In the genomic region with DNA sequence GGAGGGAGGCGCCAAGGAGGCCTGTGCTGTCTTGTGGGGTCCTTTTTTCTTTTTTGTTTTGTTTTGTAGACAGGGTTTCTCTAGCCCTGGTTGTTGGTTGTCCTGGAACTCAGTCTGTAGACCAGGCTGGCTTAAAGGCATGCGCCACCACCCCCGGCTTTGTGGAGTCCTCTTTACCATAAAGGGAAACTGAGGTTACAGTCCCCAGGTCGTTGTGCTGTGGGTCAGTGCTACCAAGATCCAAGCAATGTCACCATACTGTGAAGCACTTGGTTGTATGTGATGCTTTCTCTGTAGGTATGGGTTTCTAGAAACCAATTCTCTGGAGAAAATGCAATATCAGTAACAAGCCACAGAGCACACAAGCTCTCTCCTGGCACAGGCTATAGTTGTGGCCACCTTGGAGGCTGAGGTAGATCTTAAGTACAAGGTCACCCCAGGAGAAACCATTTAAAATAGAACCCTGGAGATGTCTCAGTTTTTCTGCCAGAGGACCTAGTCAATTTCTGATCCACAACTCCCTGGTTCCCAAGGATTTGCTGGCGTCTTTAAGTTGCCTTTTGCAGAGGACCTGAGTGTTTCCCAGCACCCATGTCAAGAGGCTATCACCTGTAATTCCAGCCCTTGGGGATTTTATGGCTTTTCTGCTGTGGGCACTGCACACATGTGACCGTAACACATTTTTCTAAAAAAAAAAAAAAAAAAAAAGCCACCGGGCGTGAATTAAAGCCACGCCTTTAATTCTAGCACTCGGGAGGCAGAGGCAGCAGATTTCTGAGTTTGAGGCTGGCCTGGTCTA, we compare ENCODE assay signal across 12 mouse cellular contexts. TPM values are rescaled to one million over a fixed set of nuclear protein-coding genes. Genes with fewer than 3 reads are reported as not detected.
DNase-seq lines count a peak whose midpoint lies in the region; ATAC-seq and TF ChIP-seq lines count a peak whose summit lies in the region.
"Had no signal": no experiment of that assay in that cellular context is flagged by ENCODE, and none has a peak within 500 bp of the region (broad histone marks: within the 10 kb centered on the region; RNA-seq: fewer than 3 reads in every experiment).

No protein-coding gene starts in this region.

- H3K9me3 ChIP-seq in lung, embryonic 14.5 days (ENCODE audit: low read depth, low read length) = no peaks in the 10 kb centered on the region
- H3K9me3 ChIP-seq in lung, postnatal 0 days (ENCODE audit: low read length) = no peaks in the 10 kb centered on the region
- no peaks in the 10 kb centered on the region for H3K9me3 ChIP-seq in MEL (replicated peaks; ENCODE audit: insufficient read depth, low read length)
- no peaks in the 10 kb centered on the region for H3K9me3 ChIP-seq in embryonic facial prominence, embryonic 13.5 days
- H3K9me3 ChIP-seq: hindbrain, embryonic 13.5 days had no signal

- no peak for ATAC-seq in lung, embryonic 14.5 days (ENCODE audit: insufficient read depth)
- ATAC-seq in lung, postnatal 0 days = no peak
- ATAC-seq in embryonic facial prominence, embryonic 13.5 days (ENCODE audit: insufficient number of reproducible peaks, insufficient read depth, low FRiP score, low TSS enrichment, low read depth) = no peak
- no peak for ATAC-seq in CD4-positive, CD25-positive, alpha-beta regulatory T cell, adult 4 months

- no peak for TF ChIP-seq EP300 in lung, postnatal 0 days (IDR thresholded peaks at IDR 0.05)
- TF ChIP-seq EP300 in MEL (IDR thresholded peaks at IDR 0.05; ENCODE audit: low read depth in 1 of 2, low read length in 2 of 2) = no peak

- peaks cover 11% of the 10 kb centered on the region for H3K4me1 ChIP-seq in lung, embryonic 14.5 days (ENCODE audit: insufficient read depth)
- peaks cover 13% of the 10 kb centered on the region for H3K4me1 ChIP-seq in lung, postnatal 0 days (ENCODE audit: insufficient read depth, low read depth, low read length)
- H3K4me1 ChIP-seq in MEL (ENCODE audit: control insufficient read depth in 1 of 2, insufficient read depth in 2 of 2, low read length in 2 of 2) = peaks cover 0 to 13% of the 10 kb centered on the region in 2 experiments; a peak in 3 of 4 replicates
- peaks cover 56% of the 10 kb centered on the region for H3K4me1 ChIP-seq in embryonic facial prominence, embryonic 13.5 days
- peaks cover 5% of the 10 kb centered on the region for H3K4me1 ChIP-seq in lung, adult 2 months (ENCODE audit: control insufficient read depth, insufficient read depth, low read length)

- TF ChIP-seq RAD21 in MEL (IDR thresholded peaks at IDR 0.05; ENCODE audit: low read depth, low read length) = no peak

- WGBS in lung, embryonic 14.5 days = 31% methylated on average over 10 of the region's 10 CpGs
- 40% methylated on average over 10 of the region's 10 CpGs for WGBS in lung, postnatal 0 days
- 27% methylated on average over 10 of the region's 10 CpGs for WGBS in embryonic facial prominence, embryonic 13.5 days
- 45% methylated on average over 8 of the region's 10 CpGs for WGBS in macrophage (ENCODE audit: missing documents)
- WGBS in lung, adult 2 months = 49% methylated on average over 10 of the region's 10 CpGs

- peak overlapping the region; percentile 24; the same call in 1 of the 2 replicates for H3K27ac ChIP-seq in lung, embryonic 14.5 days (ENCODE audit: low read depth)
- H3K27ac ChIP-seq in lung, postnatal 0 days (ENCODE audit: low read length) = no peak overlapping the region
- H3K27ac ChIP-seq in MEL (ENCODE audit: control insufficient read depth, low read depth, low read length) = peak overlapping the region; percentile 95
- peak overlapping the region; percentile 48; the same call in 1 of the 2 replicates for H3K27ac ChIP-seq in embryonic facial prominence, embryonic 13.5 days
- H3K27ac ChIP-seq in macrophage = peak overlapping the region; percentile 70
- H3K27ac ChIP-seq: hindbrain, embryonic 13.5 days had no signal

- TF ChIP-seq POLR2A in MEL (IDR thresholded peaks at IDR 0.05; ENCODE audit: control insufficient read depth in 1 of 2, insufficient read depth in 1 of 2, low read depth in 1 of 2, low read length in 2 of 2, poor library complexity in 1 of 2) = peak in 1 of 2 experiments; percentile 71; a peak in 2 of 4 replicates
- TF ChIP-seq POLR2A in lung, adult 2 months (IDR thresholded peaks at IDR 0.05; ENCODE audit: borderline replicate concordance, extremely low read depth, low read depth, low read length) = no peak

- H3K27me3 ChIP-seq in lung, embryonic 14.5 days (ENCODE audit: insufficient read depth, low read length) = no peaks in the 10 kb centered on the region
- no peaks in the 10 kb centered on the region for H3K27me3 ChIP-seq in lung, postnatal 0 days (replicated peaks; ENCODE audit: insufficient read depth, low read length)
- H3K27me3 ChIP-seq in MEL (ENCODE audit: control insufficient read depth in 1 of 2, insufficient read depth in 2 of 2, low read length in 2 of 2) = no peaks in the 10 kb centered on the region
- no peaks in the 10 kb centered on the region for H3K27me3 ChIP-seq in embryonic facial prominence, embryonic 13.5 days
- H3K27me3 ChIP-seq: hindbrain, embryonic 13.5 days had no signal

- peak; percentile 23 for DNase-seq in lung, embryonic 14.5 days
- DNase-seq in lung, postnatal 0 days (ENCODE audit: low spot score) = no peak
- DNase-seq in MEL (ENCODE audit: low read depth, low spot score) = peak; percentile 74
- DNase-seq in lung, adult 2 months = no peak
- DNase-seq in gastrocnemius, postnatal 10 days = no peak
- DNase-seq: cerebellum, postnatal 25 days; gastrocnemius, postnatal 25 days; layer of hippocampus, postnatal 36 days had no signal

- H3K4me3 ChIP-seq in lung, embryonic 14.5 days (ENCODE audit: low read depth, low read length) = peak overlapping the region; percentile 97
- no peak overlapping the region for H3K4me3 ChIP-seq in lung, postnatal 0 days (ENCODE audit: low read depth, low read length)
- H3K4me3 ChIP-seq in MEL (ENCODE audit: control insufficient read depth in 1 of 2, insufficient read depth in 1 of 2, low read depth in 2 of 2, low read length in 2 of 2) = peak overlapping the region in 1 of 2 experiments; percentile 84; a peak in 2 of 4 replicates
- no peak overlapping the region for H3K4me3 ChIP-seq in embryonic facial prominence, embryonic 13.5 days
- H3K4me3 ChIP-seq in macrophage (ENCODE audit: inconsistent target) = no peak overlapping the region
- no peak overlapping the region for H3K4me3 ChIP-seq in lung, adult 2 months (replicated peaks; ENCODE audit: extremely low read depth, low read depth, low read length)

- TF ChIP-seq CTCF in lung, embryonic 14.5 days (IDR thresholded peaks at IDR 0.05; ENCODE audit: low read depth) = no peak
- TF ChIP-seq CTCF in lung, postnatal 0 days (IDR thresholded peaks at IDR 0.05) = no peak
- TF ChIP-seq CTCF in MEL (IDR thresholded peaks at IDR 0.05 in 2 of 3, conservative IDR thresholded peaks at IDR 0.05 in 1 of 3; ENCODE audit: control insufficient read depth in 1 of 3, insufficient read depth in 1 of 3, low read depth in 2 of 3, low read length in 3 of 3, poor library complexity in 1 of 3, severe bottlenecking in 1 of 3) = no peak
- no peak for TF ChIP-seq CTCF in lung, adult 2 months (IDR thresholded peaks at IDR 0.05; ENCODE audit: insufficient read depth, low read length)

- H3K36me3 ChIP-seq in lung, embryonic 14.5 days (ENCODE audit: insufficient read depth) = peaks cover 31% of the 10 kb centered on the region
- H3K36me3 ChIP-seq in lung, postnatal 0 days (ENCODE audit: insufficient read depth, low read length) = peaks cover 3% of the 10 kb centered on the region; the same call in 1 of the 2 replicates
- H3K36me3 ChIP-seq in MEL (ENCODE audit: control insufficient read depth in 1 of 2, insufficient read depth in 2 of 2, low read length in 2 of 2) (peaks cover 6 to 12% of the 10 kb centered on the region in 2 experiments), macrophage (ENCODE audit: inconsistent target) (peaks cover 8% of the 10 kb centered on the region; the same call in 1 of the 2 replicates)
- H3K36me3 ChIP-seq in embryonic facial prominence, embryonic 13.5 days = peaks cover 26% of the 10 kb centered on the region

- H3K4me2 ChIP-seq in lung, embryonic 14.5 days = peak overlapping the region; percentile 90
- H3K4me2 ChIP-seq in lung, postnatal 0 days (replicated peaks; ENCODE audit: low read depth, low read length) = no peak overlapping the region
- peak overlapping the region; percentile 89; the same call in 1 of the 2 replicates for H3K4me2 ChIP-seq in embryonic facial prominence, embryonic 13.5 days
- H3K4me2 ChIP-seq: hindbrain, embryonic 13.5 days had no signal

- H3K9ac ChIP-seq in lung, embryonic 14.5 days = peak overlapping the region; percentile 32
- H3K9ac ChIP-seq in lung, postnatal 0 days (replicated peaks; ENCODE audit: low read depth) = no peak overlapping the region
- peak overlapping the region; percentile 91 for H3K9ac ChIP-seq in MEL (ENCODE audit: control insufficient read depth, low read depth, low read length, poor library complexity, severe bottlenecking)
- H3K9ac ChIP-seq in embryonic facial prominence, embryonic 13.5 days = 0 out of 2 replicates have a peak overlapping the region, but pooled peaks have one; percentile 22

- peaks cover 50% of the 10 kb centered on the region for H3K79me2 ChIP-seq in MEL (ENCODE audit: control insufficient read depth, insufficient read depth, low read length, poor library complexity)
- peaks cover 52% of the 10 kb centered on the region for H3K79me2 ChIP-seq in macrophage (ENCODE audit: inconsistent target)

RNA-seq across cellular contexts. Expression of gene Lrsam1, which starts 3.4 kb away (rescaled TPM):
- polyA plus RNA-seq in lung, embryonic 14.5 days (2014; fragmentation: Nextera tagmentation; extraction: Ambion mirVana) = 6.4 and 6.6 TPM in 2 replicates
- polyA plus RNA-seq in lung, postnatal 0 days (2015; fragmentation: Nextera tagmentation; extraction: Ambion mirVana) = 5.8 and 6.3 TPM in 2 replicates
- 13.5 and 17.9 TPM in 2 replicates for total RNA-seq in MEL (2012; rRNA removed)
- 10 to 100 TPM in 1 of 2 experiments, not detected in 1; 14.2 TPM for polyA plus RNA-seq in MEL (2012; ENCODE audit: insufficient read depth in 1 of 2, insufficient read length in 2 of 2, low read depth in 1 of 2, low replicate concordance in 2 of 2, missing spikeins in 1 of 2)
- 13.4 and 13.6 TPM in 2 replicates for polyA plus RNA-seq in embryonic facial prominence, embryonic 13.5 days (2015; fragmentation: Nextera tagmentation; extraction: Ambion mirVana)
- total RNA-seq in macrophage (2018; cell fraction: chromatin; rRNA removed) = 100 to 1,000 TPM in 7 of 26 experiments, 10 to 100 TPM in 19; 12.7 to 176 (median 74.9) TPM
- 10 to 100 TPM; 10.0 to 24.4 (median 16.4) TPM for total RNA-seq in macrophage (2018; cell fraction: cytosol; rRNA removed)
- 10 to 100 TPM; 10.4 to 84.4 (median 31.7) TPM for total RNA-seq in macrophage (2018; cell fraction: nucleus; rRNA removed)
- polyA plus RNA-seq in macrophage (2018) = 12.2 to 17.5 TPM (median 12.3 TPM) in 3 replicates
- 10 to 100 TPM in 1 of 2 experiments, 1 to 10 TPM in 1; 5.5 to 11.1 TPM for polyA plus RNA-seq in CD4-positive, CD25-positive, alpha-beta regulatory T cell, adult 4 months (2017; shearing (Covaris generic))
- polyA plus RNA-seq in lung, adult 2 months (2012; rRNA removed) = 17.4 and 18.4 TPM in 2 replicates
- total RNA-seq in gastrocnemius, postnatal 10 days (2021) = 10 to 100 TPM in 1 of 2 experiments, 1 to 10 TPM in 1; 9.9 to 12.9 TPM

RNA-seq across cellular contexts. Expression of gene Rpl12, which starts 3.5 kb away (rescaled TPM):
- 235 and 256 TPM in 2 replicates for polyA plus RNA-seq in lung, embryonic 14.5 days (2014; fragmentation: Nextera tagmentation; extraction: Ambion mirVana)
- polyA plus RNA-seq in lung, postnatal 0 days (2015; fragmentation: Nextera tagmentation; extraction: Ambion mirVana) = 78.4 and 82.5 TPM in 2 replicates
- 1,806 and 1,842 TPM in 2 replicates for total RNA-seq in MEL (2012; rRNA removed)
- polyA plus RNA-seq in MEL (2012; ENCODE audit: insufficient read depth in 1 of 2, insufficient read length in 2 of 2, low read depth in 1 of 2, low replicate concordance in 2 of 2, missing spikeins in 1 of 2) (100 to 1,000 TPM in 1 of 2 experiments, not detected in 1; 116 TPM), macrophage (2018) (494 to 663 TPM (median 662 TPM) in 3 replicates)
- polyA plus RNA-seq in embryonic facial prominence, embryonic 13.5 days (2015; fragmentation: Nextera tagmentation; extraction: Ambion mirVana) = 185 and 205 TPM in 2 replicates
- total RNA-seq in macrophage (2018; cell fraction: chromatin; rRNA removed) = 100 to 1,000 TPM in 14 of 26 experiments, 10 to 100 TPM in 12; 49.4 to 246 (median 102) TPM
- 1,000 to 10,000 TPM in 1 of 26 experiments, 100 to 1,000 TPM in 25; 247 to 1,058 (median 502) TPM for total RNA-seq in macrophage (2018; cell fraction: cytosol; rRNA removed)
- total RNA-seq in macrophage (2018; cell fraction: nucleus; rRNA removed) = 100 to 1,000 TPM in 14 of 26 experiments, 10 to 100 TPM in 12; 77.9 to 417 (median 104) TPM
- polyA plus RNA-seq in CD4-positive, CD25-positive, alpha-beta regulatory T cell, adult 4 months (2017; shearing (Covaris generic)) = 100 to 1,000 TPM in 1 of 2 experiments, 10 to 100 TPM in 1; 43.5 to 613 TPM
- polyA plus RNA-seq in lung, adult 2 months (2012; rRNA removed) = 190 and 241 TPM in 2 replicates
- 100 to 1,000 TPM; 156 to 177 TPM for total RNA-seq in gastrocnemius, postnatal 10 days (2021)

RNA-seq across cellular contexts. Expression of gene Slc2a8, which starts 17.0 kb away (rescaled TPM):
- polyA plus RNA-seq in lung, embryonic 14.5 days (2014; fragmentation: Nextera tagmentation; extraction: Ambion mirVana) = 12.4 and 14.4 TPM in 2 replicates
- polyA plus RNA-seq in lung, postnatal 0 days (2015; fragmentation: Nextera tagmentation; extraction: Ambion mirVana) = 19.5 and 20.1 TPM in 2 replicates
- total RNA-seq in MEL (2012; rRNA removed) = 7.4 and 7.8 TPM in 2 replicates
- polyA plus RNA-seq in MEL (2012; ENCODE audit: insufficient read depth in 1 of 2, insufficient read length in 2 of 2, low read depth in 1 of 2, low replicate concordance in 2 of 2, missing spikeins in 1 of 2) = 10 to 100 TPM in 1 of 2 experiments, not detected in 1; 16.0 TPM
- polyA plus RNA-seq in embryonic facial prominence, embryonic 13.5 days (2015; fragmentation: Nextera tagmentation; extraction: Ambion mirVana) = 24.6 and 25.8 TPM in 2 replicates
- total RNA-seq in macrophage (2018; cell fraction: chromatin; rRNA removed) = 10 to 100 TPM in 11 of 26 experiments, 1 to 10 TPM in 14, under 1 TPM in 1; 0.92 to 22.8 (median 9.1) TPM
- total RNA-seq in macrophage (2018; cell fraction: cytosol; rRNA removed) = 10 to 100 TPM; 10.6 to 24.8 (median 15.1) TPM
- 10 to 100 TPM in 21 of 26 experiments, 1 to 10 TPM in 5; 6.8 to 31.1 (median 14.9) TPM for total RNA-seq in macrophage (2018; cell fraction: nucleus; rRNA removed)
- 7.4 to 18.5 TPM (median 18.2 TPM) in 3 replicates for polyA plus RNA-seq in macrophage (2018)
- 1 to 10 TPM; 1.7 to 3.3 TPM for polyA plus RNA-seq in CD4-positive, CD25-positive, alpha-beta regulatory T cell, adult 4 months (2017; shearing (Covaris generic))
- 48.4 and 65.1 TPM in 2 replicates for polyA plus RNA-seq in lung, adult 2 months (2012; rRNA removed)
- total RNA-seq in gastrocnemius, postnatal 10 days (2021) = 1 to 10 TPM; 7.2 to 7.6 TPM

Comparison
In these comparisons a context has a peak if more than half of its experiments do, and no peak if none do; other contexts are left out.
1. DNase-seq: peak in lung, embryonic 14.5 days (single experiment) and MEL (single experiment); none in lung, postnatal 0 days (single experiment), lung, adult 2 months (single experiment) and gastrocnemius, postnatal 10 days (single experiment).